Mouse (Mus musculus) induced T-regulatory cell, adult 2 months (primary cell): ENCODE data around the gene H2-Ab1.

Experiments
- DNase-seq: peaks from one replicate; pipeline ENCODE4 v3.0.0-alpha.2; 2012; ENCODE audit warnings: low read depth

Gene H2-Ab1

GRCm38 (mm10) chr17:34239601-34240041 is 17.9 kb upstream of the H2-Ab1 start:
- peak; percentile 74 for DNase-seq

- no peak for DNase-seq
Measured at GRCm38 (mm10) chr17:34240366-34240765, 17.1 kb upstream of the H2-Ab1 start.

DNA sequence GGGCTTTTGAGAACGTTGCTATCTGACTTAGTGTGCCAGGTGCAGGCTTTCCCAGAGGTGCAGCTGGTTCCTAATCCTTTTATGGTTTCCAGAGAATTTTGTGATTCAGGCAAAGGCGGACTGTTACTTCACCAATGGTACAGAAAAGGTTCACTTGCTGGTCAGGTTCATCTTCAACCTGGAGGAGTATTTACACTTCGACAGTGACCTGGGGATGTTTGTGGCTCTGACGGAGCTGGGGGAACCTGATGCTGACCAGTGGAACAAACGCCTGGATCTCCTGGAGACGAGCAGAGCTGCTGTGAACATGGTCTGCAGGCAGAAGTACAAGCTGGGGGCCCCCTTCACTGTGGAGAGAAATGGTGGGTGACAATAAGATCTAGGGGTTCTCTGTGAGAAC is 16.6 kb upstream of the H2-Ab1 start:
- no peak for DNase-seq

DNA sequence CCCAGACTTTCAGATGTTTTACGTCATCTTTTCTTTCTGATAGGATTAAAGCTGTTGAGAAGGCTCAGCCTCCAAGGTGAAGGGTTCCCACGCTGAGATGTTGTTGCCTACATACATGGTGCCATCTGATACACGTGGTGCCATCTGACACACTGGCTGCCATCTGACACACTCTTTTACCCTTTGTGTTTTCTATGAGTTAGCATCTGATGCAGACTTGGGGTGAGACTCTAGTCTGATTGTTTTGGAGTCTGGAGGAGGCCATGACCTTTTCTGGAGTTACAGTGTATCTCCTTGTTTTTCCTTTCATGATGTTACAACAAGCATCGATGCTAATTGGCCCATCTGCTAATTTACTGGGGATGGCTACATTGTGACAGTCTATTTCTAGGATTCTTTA is 12.8 kb upstream of the H2-Ab1 start:
- no peak for DNase-seq

DNA sequence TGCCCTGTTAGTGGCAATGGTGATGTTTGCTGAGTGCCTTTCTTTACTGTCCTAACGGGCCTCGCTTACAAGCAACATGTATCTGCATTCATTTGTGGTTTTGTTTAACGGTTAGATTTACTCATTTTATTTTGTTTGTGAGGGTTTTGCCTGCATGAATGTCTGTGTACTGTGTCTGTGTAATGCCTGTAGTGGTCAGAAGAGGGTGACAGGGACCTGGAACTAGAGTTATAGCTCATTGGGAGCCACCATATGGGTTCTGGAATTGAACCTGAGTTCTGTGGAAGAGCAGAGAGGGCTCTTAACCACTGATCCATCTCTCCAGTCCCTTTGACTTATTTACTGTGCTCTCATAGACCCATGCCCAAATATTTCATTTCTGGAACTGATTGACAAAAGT is 10.4 kb upstream of the H2-Ab1 start:
- no peak for DNase-seq

DNA sequence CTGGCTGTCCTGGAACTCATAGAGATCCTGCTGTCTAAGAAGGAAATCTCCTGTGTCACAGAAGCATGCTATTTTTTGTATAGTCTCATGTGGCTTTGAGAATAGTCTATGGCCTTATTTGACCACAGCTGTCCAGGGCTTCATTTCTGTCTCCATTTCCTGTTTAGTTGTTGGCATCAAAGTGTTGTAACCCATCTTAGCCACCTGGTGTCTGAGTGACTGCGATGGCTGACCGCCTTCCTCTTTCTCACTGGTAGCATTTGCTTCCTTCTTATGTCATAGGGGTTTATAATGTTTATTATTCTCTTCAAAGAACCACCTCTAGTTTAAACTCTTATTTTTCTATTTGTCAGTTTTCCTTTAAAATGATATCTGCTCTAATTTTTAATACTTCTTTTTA is 8.7 kb upstream of the H2-Ab1 start:
- DNase-seq, result no peak

DNA sequence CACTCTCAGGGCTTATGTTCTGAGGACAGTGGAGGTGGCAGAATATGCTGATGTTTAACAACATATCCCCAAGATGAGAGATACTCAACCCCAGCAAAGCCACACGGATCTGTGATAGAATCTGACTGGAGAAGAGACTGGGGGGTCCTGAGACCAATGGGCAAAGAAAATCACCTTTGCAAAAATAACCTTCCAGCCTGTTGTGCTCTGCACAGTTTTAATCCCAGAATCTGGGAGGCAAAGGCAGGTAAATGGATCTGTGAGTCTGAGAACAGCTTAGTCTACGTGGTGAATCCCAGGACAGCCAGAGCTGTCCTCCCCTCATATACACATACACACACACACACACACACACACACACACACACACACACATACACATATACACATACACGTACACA is 8.1 kb upstream of the H2-Ab1 start:
- no peak for DNase-seq

DNA sequence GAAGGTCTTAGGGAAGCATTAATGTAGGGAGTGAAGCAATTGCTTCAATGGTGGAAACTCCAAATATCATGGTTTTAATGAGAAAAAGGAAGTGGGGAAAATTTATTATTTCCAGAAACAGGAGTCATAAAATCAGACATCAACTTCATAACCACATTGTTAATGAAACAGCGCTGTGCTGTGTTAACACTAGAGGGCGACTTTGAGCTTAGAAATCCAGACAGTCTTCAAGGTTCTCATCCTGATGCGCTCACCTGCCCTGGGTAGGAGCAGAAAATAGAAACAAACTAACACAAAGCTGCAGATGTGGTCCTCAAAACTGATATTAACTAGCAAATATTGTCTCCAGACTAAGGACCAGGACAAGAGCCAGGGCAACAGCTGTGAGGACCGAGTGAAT is 7.6 kb upstream of the H2-Ab1 start:
- DNase-seq, result peak; percentile 87

GRCm38 (mm10) chr17:34251666-34252065 is 5.8 kb upstream of the H2-Ab1 start:
- DNase-seq, result no peak

- DNase-seq, result no peak
Measured at GRCm38 (mm10) chr17:34256501-34256900, 988 bp upstream of the H2-Ab1 start.

GRCm38 (mm10) chr17:34260551-34260950 is 3.1 kb downstream of the H2-Ab1 start:
- no peak for DNase-seq

DNA sequence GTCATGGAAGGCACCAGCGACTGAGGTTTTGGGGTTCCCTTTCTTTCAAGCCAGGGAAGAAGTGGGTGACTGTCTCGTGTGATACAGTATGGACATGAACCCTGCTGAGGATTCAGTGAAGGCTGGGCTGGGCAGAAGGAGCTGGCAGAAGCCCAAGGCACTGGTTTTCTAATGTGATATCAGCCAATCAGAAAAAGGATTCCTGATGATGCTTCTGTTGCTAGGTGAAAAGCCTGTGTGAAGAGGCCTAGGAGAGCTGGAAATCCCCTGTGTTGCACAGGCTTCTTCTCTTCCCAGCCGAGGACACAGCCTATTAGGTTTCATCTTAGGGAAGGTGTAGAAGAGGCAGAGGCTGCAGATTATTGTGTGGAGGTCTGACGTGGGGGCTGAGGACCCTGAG is 4.0 kb downstream of the H2-Ab1 start:
- peak; percentile 96 for DNase-seq

DNA sequence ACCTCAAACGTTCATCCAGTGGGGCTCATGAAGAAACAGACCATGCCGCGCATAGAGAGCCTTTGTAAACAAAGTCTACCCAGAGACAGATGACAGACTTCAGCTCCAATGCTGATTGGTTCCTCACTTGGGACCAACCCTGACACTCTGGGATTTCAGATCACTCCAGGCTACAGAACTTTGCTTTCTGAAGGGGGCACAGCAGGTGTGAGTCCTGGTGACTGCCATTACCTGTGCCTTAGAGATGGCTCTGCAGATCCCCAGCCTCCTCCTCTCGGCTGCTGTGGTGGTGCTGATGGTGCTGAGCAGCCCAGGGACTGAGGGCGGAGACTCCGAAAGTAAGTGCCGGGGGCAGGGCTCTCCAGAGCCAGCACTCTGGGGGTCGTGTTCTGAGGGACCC is 5.6 kb downstream of the H2-Ab1 start:
- peak; percentile 96 for DNase-seq

- DNase-seq, result peak; percentile 62
Measured at GRCm38 (mm10) chr17:34263811-34264371, 6.4 kb downstream of the H2-Ab1 start.

DNA sequence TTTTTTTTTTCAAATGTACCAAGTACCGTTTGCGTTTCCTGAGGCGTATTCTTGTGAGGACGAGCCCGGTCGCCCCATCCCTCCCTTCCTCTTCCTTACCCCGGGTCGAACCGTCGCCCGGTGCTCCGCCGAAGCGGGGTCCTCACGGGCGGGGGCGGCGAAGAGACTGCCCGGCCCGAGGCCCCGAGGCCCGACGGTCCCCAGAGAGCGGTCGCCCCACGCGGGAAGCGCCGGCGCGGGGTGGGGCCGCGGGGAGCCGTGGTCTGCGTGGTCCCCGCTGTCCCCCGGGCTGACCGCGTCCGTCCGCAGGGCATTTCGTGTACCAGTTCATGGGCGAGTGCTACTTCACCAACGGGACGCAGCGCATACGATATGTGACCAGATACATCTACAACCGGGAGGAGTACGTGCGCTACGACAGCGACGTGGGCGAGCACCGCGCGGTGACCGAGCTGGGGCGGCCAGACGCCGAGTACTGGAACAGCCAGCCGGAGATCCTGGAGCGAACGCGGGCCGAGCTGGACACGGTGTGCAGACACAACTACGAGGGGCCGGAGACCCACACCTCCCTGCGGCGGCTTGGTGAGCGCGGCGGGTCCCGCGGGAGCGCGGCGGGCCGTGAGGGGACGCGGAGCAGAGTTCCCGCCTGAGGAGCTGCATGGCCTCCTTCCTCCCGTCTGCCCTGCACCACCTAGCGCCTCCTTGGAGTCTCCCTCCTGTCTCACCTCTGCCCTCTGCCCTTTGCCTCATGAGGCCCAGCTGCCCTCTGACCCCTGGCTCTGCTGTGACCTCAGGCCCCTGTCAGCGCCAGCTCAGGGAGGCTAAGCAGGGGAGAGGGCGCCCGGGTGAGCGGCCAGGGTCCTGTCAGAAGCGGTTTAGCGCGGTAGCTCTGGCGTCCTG is 7.2 kb downstream of the H2-Ab1 start:
- DNase-seq, result peak; percentile 57

DNA sequence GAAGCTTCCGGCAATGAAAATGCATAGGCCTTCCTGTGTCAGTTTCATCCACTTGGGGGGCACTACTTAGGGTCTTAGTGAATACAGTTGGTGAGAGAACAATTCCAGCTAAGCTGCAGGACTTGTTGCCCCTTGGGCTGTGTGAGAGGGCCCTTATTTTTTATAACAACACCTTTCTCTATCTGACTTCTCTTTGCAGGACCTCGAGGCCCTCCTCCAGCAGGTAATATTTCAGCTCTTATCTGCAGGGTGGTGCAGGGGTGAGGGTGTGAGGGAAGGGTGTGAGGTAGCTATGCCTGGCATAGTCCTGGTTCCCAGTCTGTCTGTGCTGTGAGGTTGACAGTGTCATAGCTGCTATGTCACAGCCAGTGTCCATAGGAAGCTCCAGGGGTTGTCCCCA is 10.8 kb downstream of the H2-Ab1 start:
- no peak for DNase-seq

DNA sequence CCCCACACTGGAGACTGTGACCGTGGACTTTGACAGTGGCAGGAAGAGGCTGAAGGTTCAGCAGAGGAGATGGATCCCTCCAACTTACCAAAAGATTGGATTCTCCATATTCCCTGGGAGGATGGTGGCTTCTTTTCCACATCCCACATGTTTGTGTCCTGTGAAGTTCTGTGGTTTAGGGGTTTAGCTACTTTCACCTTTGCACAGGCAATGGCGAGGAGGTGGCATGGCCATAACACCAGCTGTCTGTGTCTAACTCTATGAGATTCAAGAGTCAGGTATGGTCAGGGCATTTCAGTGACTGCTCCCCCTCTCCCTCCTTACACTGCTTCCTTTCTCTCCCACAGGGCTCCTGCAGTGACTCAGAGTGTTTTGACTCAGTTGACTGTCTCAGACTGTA is 11.3 kb downstream of the H2-Ab1 start:
- no peak for DNase-seq

DNA sequence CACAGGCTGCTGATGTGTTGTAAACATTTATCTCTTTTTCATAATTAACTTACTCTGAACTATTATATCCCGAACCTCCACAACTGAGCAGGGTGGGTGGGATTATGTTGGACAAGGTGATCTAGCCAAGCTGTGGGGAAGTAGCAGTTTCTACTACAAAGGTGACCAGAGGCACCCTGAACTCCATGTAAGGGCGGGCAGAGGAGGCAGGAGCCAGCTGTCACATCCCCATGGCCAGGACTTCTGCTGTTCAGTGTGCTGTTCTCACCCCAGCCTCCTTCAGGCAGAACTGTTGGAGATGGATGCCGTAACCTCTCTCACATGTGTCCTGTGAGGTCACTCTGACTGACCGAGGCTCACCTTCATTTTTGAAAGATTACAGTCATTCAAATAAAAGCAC is 12.3 kb downstream of the H2-Ab1 start:
- no peak for DNase-seq

DNA sequence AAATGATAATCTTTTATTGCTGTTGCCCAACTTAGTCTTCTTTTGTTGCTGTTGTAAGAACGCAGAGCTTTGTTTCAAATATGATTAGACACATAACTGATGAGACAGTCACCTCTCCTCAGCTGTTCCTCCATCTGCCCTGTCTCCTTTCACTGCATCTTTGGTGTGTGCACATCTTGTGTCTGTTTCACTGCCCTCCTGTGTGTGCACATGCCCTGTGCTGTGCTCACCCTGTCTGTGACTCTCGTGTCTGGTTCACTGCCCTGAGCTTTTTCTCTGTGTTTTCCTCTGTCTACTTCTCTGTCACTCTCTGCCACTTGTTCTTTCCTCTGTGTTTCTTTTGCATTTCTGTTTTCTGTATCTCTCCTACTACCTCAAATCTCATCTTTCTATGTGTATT is 12.7 kb downstream of the H2-Ab1 start:
- DNase-seq, result no peak

- no peak for DNase-seq
Measured at GRCm38 (mm10) chr17:34270940-34271339, 13.5 kb downstream of the H2-Ab1 start.

- DNase-seq, result peak; percentile 43
Measured at GRCm38 (mm10) chr17:34272102-34272501, 14.6 kb downstream of the H2-Ab1 start.

GRCm38 (mm10) chr17:34280499-34281038 is 23.1 kb downstream of the H2-Ab1 start:
- DNase-seq, result no peak

- no peak for DNase-seq
Measured at GRCm38 (mm10) chr17:34281836-34282235, 24.3 kb downstream of the H2-Ab1 start.
